Mouse (Mus musculus): ENCODE measurements around the gene Eef1b2.

DNA sequence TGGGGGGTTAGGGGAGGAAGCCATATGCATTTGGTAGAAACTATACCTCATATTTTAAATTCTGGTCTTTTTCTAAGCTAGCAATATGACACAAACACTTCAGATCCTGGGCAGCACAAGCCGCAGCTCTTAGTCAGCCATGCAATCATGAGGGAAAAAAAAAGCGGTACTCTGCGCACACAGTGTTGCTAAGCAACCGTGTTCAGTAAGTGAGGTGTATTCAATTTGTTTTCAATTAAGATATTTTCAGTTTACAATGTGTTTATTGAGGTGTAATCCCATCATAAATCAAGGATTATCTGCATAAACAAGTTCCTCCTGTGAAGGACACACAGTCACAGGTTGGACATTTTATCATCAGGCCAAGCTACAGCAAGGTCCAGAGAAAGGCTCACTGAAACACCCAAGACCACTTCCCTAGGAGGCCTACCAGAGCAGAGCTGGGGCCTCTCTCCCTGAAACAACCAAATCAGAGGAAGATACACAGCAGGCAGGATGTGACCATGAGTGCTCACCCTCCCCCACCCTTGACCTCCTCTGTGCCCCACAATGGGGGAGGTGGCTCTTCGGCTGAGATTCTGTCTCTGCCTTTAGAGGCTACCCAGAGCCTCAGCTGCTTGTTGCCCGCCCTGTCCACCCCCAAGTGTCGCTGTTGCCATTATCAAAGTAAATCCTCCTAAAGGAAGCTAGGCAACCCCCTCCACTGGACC lies 27.5 kb downstream of the Eef1b2 start:
- TF ChIP-seq CTCF (IDR thresholded peaks at IDR 0.05; ENCODE audit: control insufficient read depth, insufficient read depth, insufficient read length), result no peak
- TF ChIP-seq MAX (IDR thresholded peaks at IDR 0.05), result no peak
- no peak for TF ChIP-seq CEBPB (IDR thresholded peaks at IDR 0.05; ENCODE audit: low read depth)
- no peak for TF ChIP-seq FOSL1 (IDR thresholded peaks at IDR 0.05; ENCODE audit: insufficient read depth, low read length, poor library complexity, severe bottlenecking)
